ENCODE assay signal across 21 mouse cellular contexts in the genomic region with DNA sequence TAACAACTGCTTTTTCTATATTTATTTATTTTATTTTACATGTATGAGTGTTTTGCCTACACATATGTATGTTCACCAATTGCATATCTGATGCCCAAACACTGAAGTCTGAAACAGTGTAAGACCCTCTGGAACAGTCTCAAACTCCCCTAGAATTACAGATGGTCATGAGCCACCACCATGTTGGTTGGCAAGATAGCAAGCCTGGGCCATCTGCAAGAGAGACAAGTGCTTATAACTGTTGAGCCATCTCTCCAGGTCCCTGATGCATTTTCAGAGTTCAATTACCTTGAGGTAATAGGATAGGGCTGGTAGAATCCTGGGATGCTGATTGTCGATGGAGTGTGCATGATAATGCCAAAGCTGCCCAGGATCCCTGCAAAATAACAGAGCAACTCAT. TPM values are rescaled to one million over a fixed set of nuclear protein-coding genes. Genes with fewer than 3 reads are reported as not detected.
DNase-seq lines count a peak whose midpoint lies in the region; ATAC-seq and TF ChIP-seq lines count a peak whose summit lies in the region.
"Had no signal": no experiment of that assay in that cellular context is flagged by ENCODE, and none has a peak within 500 bp of the region (broad histone marks: within the 10 kb centered on the region; RNA-seq: fewer than 3 reads in every experiment).

No protein-coding gene starts in this region.

- ATAC-seq in forebrain, postnatal 0 days = no peak
- no peak for ATAC-seq in forebrain, embryonic 11.5 days (replicated peaks; ENCODE audit: low FRiP score)
- ATAC-seq in activated CD4-positive, CD25-positive, alpha-beta regulatory T cell, adult 4 months = no peak
- ATAC-seq: forebrain, embryonic 16.5 days; hindbrain, embryonic 16.5 days; inflammation-experienced regulatory T-cells, adult 6 months; Patski had no signal

- intact Hi-C loops in left cerebral cortex, postnatal 4 days (cut with DNase I) = no loop called here
- intact Hi-C loops in left cerebral cortex, adult 2 months (cut with DNase I) = no loop called here

- no peaks in the 10 kb centered on the region for H3K27me3 ChIP-seq in forebrain, postnatal 0 days (ENCODE audit: insufficient read depth, low read length)
- H3K27me3 ChIP-seq in forebrain, embryonic 11.5 days (ENCODE audit: control insufficient read depth, insufficient read depth, low read length) = no peaks in the 10 kb centered on the region
- H3K27me3 ChIP-seq: hindbrain, embryonic 12.5 days; Patski had no signal

- DNase-seq in cerebellum, postnatal 10 days = peak; percentile 87 to 88
- no peak for DNase-seq in cerebellum, adult 18-20 months
- DNase-seq in forebrain, postnatal 0 days = peak; percentile 44
- DNase-seq in forebrain, embryonic 11.5 days (ENCODE audit: low spot score) = no peak
- peak; percentile 71 for DNase-seq in left cerebral cortex, postnatal 4 days
- DNase-seq in left cerebral cortex, adult 2 months (ENCODE audit: extremely low spot score in 1 of 2, low spot score in 2 of 2) = no peak
- DNase-seq: adrenal gland, adult 2 months; adrenal gland, postnatal 14 days; cerebellum, adult 11-12 months; cerebellum, adult 9-11 months; gastrocnemius, adult 2 months; gastrocnemius, postnatal 14 days; heart, adult 11 months had no signal

- no peak overlapping the region for H3K4me2 ChIP-seq in forebrain, postnatal 0 days (ENCODE audit: low read depth)
- H3K4me2 ChIP-seq in forebrain, embryonic 11.5 days (ENCODE audit: low read depth, low read length, severe bottlenecking) = no peak overlapping the region
- H3K4me2 ChIP-seq: heart, embryonic 11.5 days; hindbrain, embryonic 12.5 days had no signal

- H3K9me3 ChIP-seq in forebrain, postnatal 0 days (ENCODE audit: low read length) = no peaks in the 10 kb centered on the region
- H3K9me3 ChIP-seq in forebrain, embryonic 11.5 days (ENCODE audit: control insufficient read depth, low read length) = no peaks in the 10 kb centered on the region
- H3K9me3 ChIP-seq: forebrain, embryonic 10.5 days; hindbrain, embryonic 12.5 days had no signal

- H3K4me1 ChIP-seq in forebrain, postnatal 0 days (ENCODE audit: insufficient read depth) = no peaks in the 10 kb centered on the region
- H3K4me1 ChIP-seq in forebrain, embryonic 11.5 days (replicated peaks; ENCODE audit: control insufficient read depth, insufficient read depth, low read length) = no peaks in the 10 kb centered on the region
- H3K4me1 ChIP-seq: forebrain, embryonic 10.5 days; hindbrain, embryonic 12.5 days had no signal

- TF ChIP-seq CTCF in forebrain, postnatal 0 days (IDR thresholded peaks at IDR 0.05; ENCODE audit: low read depth) = no peak
- TF ChIP-seq CTCF in left cerebral cortex, adult 2 months (IDR thresholded peaks at IDR 0.05) = no peak

- 68% methylated on average over 1 of the region's 1 CpGs for WGBS in forebrain, postnatal 0 days
- WGBS in forebrain, embryonic 11.5 days = 80% methylated on average over 1 of the region's 1 CpGs

- H3K4me3 ChIP-seq in forebrain, postnatal 0 days (ENCODE audit: low read depth, low read length) = no peak overlapping the region
- no peak overlapping the region for H3K4me3 ChIP-seq in forebrain, embryonic 11.5 days (ENCODE audit: low read depth, low read length)
- H3K4me3 ChIP-seq in left cerebral cortex, adult 2 months = no peak overlapping the region
- H3K4me3 ChIP-seq: forebrain, embryonic 10.5 days; gastrocnemius, adult 2 months; hindbrain, embryonic 12.5 days had no signal

- H3K36me3 ChIP-seq in forebrain, postnatal 0 days (ENCODE audit: insufficient read depth) = no peaks in the 10 kb centered on the region
- no peaks in the 10 kb centered on the region for H3K36me3 ChIP-seq in forebrain, embryonic 11.5 days (ENCODE audit: control insufficient read depth, insufficient read depth, low read length)
- H3K36me3 ChIP-seq: forebrain, embryonic 10.5 days; hindbrain, embryonic 12.5 days had no signal

- H3K9ac ChIP-seq in forebrain, postnatal 0 days = no peak overlapping the region
- no peak overlapping the region for H3K9ac ChIP-seq in forebrain, embryonic 11.5 days (ENCODE audit: low read length)
- H3K9ac ChIP-seq: hindbrain, embryonic 12.5 days had no signal

- no peak overlapping the region for H3K27ac ChIP-seq in forebrain, postnatal 0 days (ENCODE audit: low read depth, low read length)
- H3K27ac ChIP-seq in forebrain, embryonic 11.5 days (ENCODE audit: low read depth, low read length) = no peak overlapping the region
- no peak overlapping the region for H3K27ac ChIP-seq in left cerebral cortex, adult 2 months
- H3K27ac ChIP-seq: forebrain, embryonic 10.5 days; gastrocnemius, adult 2 months; hindbrain, embryonic 12.5 days had no signal

RNA-seq across cellular contexts. Expression of a gene that starts 7.5 kb away (rescaled TPM):
- 12.0 and 14.5 TPM in 2 replicates for total RNA-seq in forebrain, postnatal 0 days (2014; rRNA removed)
- 24.7 and 32.7 TPM in 2 replicates for polyA plus RNA-seq in forebrain, postnatal 0 days (2015; fragmentation: Nextera tagmentation; extraction: Ambion mirVana)
- polyA plus RNA-seq in forebrain, embryonic 11.5 days (2014; fragmentation: Nextera tagmentation; extraction: Ambion mirVana) = 18.0 and 19.3 TPM in 2 replicates
- total RNA-seq in left cerebral cortex, postnatal 4 days (2021) = 1 to 10 TPM; 7.4 to 8.3 TPM
- total RNA-seq in left cerebral cortex, adult 2 months (2021) = 1 to 10 TPM; 3.8 to 5.3 TPM
- polyA plus RNA-seq in activated CD4-positive, CD25-positive, alpha-beta regulatory T cell, adult 4 months (2017; shearing (Covaris generic)) = 1 to 10 TPM; 5.0 to 5.4 TPM

RNA-seq across cellular contexts. Expression of a gene that starts 54.3 kb away (rescaled TPM):
- total RNA-seq in forebrain, postnatal 0 days (2014; rRNA removed) = 151 and 161 TPM in 2 replicates
- 105 and 119 TPM in 2 replicates for polyA plus RNA-seq in forebrain, postnatal 0 days (2015; fragmentation: Nextera tagmentation; extraction: Ambion mirVana)
- polyA plus RNA-seq in forebrain, embryonic 11.5 days (2014; fragmentation: Nextera tagmentation; extraction: Ambion mirVana) = 41.3 and 42.7 TPM in 2 replicates
- 100 to 1,000 TPM; 189 to 209 TPM for total RNA-seq in left cerebral cortex, postnatal 4 days (2021)
- 100 to 1,000 TPM; 222 to 227 TPM for total RNA-seq in left cerebral cortex, adult 2 months (2021)
- polyA plus RNA-seq in activated CD4-positive, CD25-positive, alpha-beta regulatory T cell, adult 4 months (2017; shearing (Covaris generic)) = 10 to 100 TPM; 20.3 to 23.2 TPM

Comparison
In these comparisons a context has a peak if more than half of its experiments do, and no peak if none do; other contexts are left out.
1. DNase-seq: peak in cerebellum, postnatal 10 days (2 of 2), forebrain, postnatal 0 days (single experiment) and left cerebral cortex, postnatal 4 days (single experiment); none in cerebellum, adult 18-20 months (0 of 2), forebrain, embryonic 11.5 days (single experiment) and left cerebral cortex, adult 2 months (0 of 2).